Mouse (Mus musculus) kidney, postnatal 4 days (tissue): ENCODE data around the gene Prss53.

Experiments used
- DNase-seq, 2 experiments: peaks; one replicate each; pipeline ENCODE4 v3.0.0; 2021; ENCODE audit warnings: mixed read lengths in 2 of 2

Prss53 gene

DNA sequence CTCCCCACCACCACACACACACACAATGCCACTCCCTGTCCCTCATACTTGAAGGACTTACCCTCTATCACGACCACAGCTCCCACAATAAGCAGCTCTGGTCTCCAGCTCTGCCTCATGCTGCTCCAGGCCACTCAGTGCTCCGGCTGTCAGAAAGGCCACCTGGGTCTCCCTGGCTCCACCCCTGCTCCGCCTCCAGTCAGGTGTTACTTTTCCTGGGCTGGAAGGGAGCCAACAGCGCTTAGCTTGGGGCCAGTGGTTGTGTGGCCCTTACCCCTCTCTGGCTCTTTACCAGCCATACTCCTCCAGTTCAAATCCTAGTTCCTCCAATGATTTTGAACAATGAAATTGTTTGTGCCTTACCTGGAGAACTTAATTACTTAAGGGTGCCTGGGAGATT is at the start of gene Prss53:
Gene Prss53 (minus strand): TSS at position 173 of the 400 bp plus-strand sequence.
- DNase-seq: peak; percentile 68 to 79

DNA sequence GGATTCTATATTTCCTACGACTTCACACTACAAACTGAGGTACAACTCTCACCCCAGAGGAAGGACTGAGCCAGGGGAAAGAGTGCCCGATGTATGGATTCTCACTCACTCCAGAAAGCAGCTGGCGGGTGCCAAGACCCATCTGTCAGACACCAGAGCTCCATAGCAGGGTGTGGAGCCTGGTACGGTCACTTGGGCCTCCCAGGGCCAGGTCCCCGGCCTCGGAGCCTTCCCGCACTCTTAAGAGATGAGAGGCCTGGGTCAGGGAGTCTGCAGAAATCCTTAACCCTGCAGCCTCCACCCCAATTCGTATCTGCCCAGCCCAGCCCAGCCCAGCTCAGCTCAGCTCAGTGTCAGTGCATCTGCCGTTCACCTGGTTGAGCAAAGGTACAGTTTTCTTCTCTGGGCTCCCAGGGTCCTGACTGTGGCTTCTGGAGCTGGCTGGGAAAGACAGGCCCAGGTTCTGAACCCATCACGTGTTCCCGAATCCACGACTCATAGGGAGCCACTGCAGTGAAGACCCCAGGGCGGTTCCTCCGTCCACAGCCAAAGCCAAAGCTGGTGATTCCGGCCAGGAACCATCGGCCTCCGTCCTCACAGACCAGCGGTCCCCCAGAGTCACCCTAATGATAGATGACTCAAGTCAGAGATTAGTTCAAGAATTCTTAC is 45.6 kb upstream of the Prss53 start:
- DNase-seq: no peak

- DNase-seq: no peak
Measured at GRCm38 (mm10) chr7:127935748-127936159, 45.0 kb upstream of the Prss53 start.

DNA sequence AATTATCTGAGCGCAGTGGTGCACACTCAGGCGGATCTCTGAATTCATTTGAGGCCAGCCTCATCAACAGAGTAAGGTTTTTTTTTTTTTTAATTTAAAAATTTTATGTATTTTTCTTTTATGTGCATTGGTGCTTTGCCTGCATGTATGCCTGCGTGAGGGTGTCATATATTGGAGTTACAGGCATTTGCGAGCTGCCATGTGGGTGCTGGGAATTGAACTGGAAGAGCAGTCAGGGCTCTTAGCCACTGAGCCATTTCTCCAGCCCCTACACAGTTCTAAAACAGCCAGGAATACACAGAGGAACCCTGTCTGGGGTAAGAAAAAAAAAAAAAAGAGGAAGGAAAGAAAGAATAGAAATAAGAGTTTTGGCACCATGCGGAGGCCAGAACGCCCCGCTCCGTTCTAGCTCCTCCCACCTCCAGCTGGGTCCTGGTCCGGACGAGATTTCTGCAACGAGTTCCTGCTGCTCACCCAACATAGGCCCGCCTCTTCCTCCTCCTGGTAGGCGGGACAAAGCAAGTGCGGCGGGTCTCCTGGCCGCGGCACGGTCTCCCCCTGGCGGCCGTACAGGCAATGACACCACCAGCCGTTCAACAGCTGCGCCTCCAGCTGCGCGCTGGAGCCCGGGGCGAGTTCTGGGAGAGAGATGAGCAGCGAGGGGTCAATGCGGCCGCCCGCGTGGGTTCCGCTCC is 44.4 kb upstream of the Prss53 start:
- DNase-seq: peak; percentile 97

GRCm38 (mm10) chr7:127934075-127934474 is 43.3 kb upstream of the Prss53 start:
- DNase-seq: no peak

- DNase-seq: peak in 1 of 2 experiments; percentile 56
Measured at GRCm38 (mm10) chr7:127932273-127933031, 41.7 kb upstream of the Prss53 start.

DNA sequence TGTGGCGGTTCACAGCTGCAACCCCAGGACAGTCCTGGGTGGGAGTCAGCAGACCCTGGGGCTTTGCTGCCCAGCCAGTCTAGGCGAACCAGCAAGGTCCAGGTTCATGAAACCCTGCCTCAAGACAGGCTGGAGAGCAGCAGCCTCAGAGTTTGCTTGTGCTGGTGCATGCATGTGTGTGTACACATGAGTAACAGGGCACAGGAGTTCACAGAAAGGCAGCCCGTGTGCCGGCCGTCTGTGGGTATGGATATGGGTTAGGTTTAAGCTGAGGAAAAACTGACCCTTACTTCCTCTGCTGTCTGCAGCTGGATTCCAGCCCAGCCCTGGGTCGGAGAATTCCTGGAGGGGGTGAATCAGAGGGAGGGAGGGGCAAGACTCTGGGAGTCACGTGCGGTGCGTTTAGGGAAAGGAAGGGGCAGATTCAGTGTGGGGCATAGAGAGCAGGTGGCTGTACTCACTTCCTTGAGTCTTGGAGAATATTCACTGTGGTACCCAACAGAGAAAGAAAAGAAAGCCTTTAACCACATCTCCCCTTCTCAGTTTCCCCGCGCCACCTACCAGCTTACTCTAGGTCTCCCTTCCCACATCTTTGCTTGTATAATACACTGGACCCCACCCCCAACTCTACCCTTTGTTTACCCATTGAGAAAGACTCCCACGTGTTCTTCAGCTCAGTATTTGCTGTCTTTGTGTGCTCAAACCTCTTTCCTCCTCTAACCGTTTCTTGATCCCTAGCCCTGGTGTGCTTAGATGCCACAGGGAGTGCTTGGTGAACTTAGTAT is 40.8 kb upstream of the Prss53 start:
- DNase-seq: peak; percentile 74 to 81

GRCm38 (mm10) chr7:127930636-127931035 is 39.9 kb upstream of the Prss53 start:
- DNase-seq: no peak

- peak; percentile 77 to 87 for DNase-seq
Measured at GRCm38 (mm10) chr7:127929923-127930322, 39.2 kb upstream of the Prss53 start, which contains the start of gene Prss8. Gene Prss8, minus strand, starts transcription at chr7:127930104.

DNA sequence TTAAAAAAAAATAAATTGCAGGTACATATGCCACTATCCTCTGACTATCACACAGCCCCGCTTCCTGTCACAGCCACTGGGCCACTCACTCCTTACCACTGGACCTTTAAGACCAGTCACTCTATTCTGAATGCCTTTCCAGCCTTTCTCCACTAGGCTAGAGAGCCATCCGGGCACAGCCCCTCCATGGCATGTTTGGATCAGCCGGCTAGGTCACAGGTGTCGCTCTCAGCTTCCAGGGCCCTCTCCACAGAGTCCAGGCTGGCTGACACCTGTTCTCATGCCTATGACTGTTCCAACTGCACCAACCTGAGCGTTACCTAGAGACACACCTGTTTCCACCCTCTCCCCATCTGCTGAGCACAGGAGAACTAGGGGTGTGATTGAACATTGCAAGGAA is 37.8 kb upstream of the Prss53 start:
- DNase-seq: peak; percentile 47 to 72

DNA sequence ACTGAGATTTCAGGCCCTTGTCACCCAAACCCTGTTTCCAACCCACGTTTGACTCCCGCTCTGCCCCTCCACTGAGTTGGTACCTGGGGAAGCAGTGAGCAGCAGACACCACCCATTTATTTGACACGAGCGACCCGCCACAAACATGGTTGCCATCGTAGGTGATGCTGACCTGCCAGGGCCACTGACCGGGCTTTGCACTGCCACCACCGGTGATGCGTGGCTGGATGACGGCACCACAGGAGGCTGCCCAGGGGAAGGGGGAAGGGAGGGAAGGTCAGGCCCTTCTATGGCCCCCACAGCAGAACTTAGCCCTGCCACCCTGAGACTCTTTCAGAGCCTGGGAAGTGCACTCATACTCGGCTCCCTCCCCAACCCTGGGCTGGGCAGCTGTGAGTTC is 37.0 kb upstream of the Prss53 start:
- no peak for DNase-seq

GRCm38 (mm10) chr7:127926846-127927245 is 36.1 kb upstream of the Prss53 start:
- DNase-seq: no peak

DNA sequence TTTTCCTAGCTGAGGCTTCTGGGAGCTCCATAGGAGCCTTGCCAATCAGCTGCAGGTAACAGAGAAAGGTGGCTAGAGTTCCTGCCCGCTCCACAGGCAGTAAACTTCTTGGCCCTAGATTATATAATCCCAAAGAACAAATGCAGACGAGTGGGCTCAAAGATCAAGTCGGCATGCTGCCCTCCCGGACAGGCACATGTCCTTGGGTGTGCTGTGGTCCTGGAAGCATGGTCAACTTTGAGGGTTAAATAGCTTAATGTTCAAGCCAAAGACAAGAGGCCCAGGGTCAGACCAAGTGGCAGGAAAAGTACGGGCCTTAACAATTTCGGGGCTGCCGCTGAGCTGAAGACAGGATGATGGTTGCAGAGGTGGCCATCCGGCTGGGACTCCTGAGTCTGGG is 35.3 kb upstream of the Prss53 start:
- DNase-seq: peak in 1 of 2 experiments; percentile 57

- DNase-seq: peak; percentile 80 to 88
Measured at GRCm38 (mm10) chr7:127925252-127925651, 34.5 kb upstream of the Prss53 start.

DNA sequence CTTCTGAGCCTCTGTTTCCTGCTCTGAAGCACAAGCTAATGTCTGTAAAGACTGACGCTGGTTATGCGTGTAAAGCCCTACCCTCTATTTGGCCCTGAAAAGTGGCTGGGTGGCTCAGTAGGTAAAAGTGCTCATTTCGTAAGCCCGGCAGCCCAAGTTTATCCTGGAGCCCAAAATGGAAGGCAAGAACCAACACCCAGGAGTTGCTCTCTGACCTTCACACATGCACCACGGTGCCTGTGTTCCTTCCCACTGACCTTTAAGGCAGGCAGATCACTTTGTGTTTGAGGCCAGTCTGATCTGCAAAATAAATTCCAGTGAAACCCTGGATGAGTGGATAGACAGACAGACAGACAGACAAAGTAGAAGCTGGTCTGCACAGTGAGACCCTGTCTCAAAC is 32.9 kb upstream of the Prss53 start:
- no peak for DNase-seq

DNA sequence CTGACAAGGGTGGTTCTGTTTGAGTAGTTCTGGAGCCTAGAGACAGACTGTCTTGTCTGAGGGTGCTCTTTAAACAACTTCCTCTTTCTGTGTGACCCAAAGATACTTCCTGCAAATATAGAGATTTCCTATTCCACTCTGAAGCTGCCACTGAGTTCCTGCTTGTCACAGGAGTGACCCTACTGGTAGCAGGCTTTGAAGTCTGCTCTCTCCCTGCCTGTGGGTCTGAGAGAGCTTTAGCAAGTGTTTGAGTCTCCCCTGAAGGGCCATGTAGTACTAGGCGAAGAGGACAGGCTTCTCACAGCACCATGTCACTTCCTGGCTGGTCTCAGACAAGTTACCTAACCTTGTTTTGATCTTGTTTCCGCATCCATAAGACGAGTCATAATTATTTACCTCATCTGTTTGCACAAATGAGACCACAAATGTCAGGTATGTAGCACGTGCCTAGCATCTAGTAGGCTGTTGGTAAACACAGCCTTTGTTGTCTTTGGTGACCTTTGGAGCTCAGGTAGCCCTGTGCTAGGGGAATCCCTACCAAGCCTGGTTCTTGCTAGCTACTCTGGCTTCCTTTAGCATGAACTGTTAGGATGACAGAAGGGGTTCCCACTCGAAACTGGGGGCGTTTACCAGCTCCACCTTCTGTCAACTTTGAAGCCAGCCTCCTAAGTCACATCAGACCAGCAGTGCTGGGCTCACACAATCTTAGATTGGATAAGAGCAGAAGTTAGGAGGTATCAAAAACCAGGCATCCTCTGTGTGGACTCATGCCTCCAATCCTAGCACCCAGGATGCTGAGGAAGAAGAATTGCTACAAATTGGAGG is 31.9 kb upstream of the Prss53 start:
- DNase-seq: no peak

DNA sequence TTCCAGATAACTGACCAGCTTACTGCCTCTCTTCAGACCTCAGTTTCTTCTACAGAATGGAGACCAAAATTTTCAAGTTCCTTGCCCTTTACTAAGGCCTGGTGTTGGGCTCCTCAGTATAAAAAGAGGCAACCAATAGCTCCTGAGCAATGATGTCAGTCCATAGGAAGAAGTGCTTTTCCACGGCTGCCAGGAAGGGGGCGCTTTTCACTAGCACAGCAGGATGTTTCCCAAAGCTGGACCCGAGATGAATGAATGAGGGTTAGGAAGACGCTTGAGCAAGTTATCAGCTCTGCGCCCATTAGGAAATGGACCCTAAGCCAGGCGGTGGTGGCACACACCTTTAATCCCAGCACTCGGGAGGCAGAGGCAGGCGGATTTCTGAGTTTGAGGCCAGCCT is 30.7 kb upstream of the Prss53 start:
- DNase-seq: peak; percentile 62 to 75

DNA sequence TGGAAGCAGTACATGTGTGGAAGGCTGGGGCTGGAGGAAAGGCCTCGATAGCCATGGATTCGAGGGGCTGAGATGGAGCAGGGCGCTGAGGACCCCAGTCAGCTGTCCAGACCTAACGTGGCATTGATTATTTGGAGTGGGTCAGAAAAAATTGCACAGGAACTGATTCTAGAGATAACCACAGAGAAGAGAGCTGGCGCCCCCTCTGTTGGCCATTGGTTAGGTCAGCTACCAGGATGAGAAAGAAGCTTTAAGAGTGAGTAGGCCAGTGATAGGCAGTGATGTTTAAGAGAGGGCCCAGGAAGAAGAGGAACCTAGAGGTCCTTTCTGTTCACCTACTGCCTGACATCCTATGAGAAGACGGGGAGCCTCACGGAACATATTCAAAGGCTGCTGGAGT is 28.5 kb upstream of the Prss53 start:
- peak; percentile 65 to 72 for DNase-seq

GRCm38 (mm10) chr7:127918203-127918602 is 27.4 kb upstream of the Prss53 start:
- DNase-seq: peak; percentile 76 to 81

DNA sequence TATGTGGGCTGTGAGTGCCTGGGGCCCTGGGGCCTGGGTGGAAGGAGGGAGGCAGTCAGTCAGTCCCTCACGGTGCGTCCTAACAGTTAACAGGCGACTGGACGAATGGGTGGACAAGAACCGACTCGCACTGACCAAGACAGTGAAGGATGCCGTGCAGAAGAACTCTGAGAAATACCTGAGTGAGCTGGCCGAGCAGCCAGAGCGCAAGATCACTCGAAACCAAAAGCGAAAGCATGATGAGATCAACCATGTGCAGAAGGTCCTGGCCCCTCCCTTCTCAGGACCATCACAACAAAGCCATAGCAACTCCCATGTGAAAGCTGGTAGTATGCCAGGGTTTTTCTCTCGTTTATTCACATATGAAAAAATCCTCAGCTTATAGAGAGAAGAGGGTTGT is 24.5 kb upstream of the Prss53 start:
- no peak for DNase-seq

DNA sequence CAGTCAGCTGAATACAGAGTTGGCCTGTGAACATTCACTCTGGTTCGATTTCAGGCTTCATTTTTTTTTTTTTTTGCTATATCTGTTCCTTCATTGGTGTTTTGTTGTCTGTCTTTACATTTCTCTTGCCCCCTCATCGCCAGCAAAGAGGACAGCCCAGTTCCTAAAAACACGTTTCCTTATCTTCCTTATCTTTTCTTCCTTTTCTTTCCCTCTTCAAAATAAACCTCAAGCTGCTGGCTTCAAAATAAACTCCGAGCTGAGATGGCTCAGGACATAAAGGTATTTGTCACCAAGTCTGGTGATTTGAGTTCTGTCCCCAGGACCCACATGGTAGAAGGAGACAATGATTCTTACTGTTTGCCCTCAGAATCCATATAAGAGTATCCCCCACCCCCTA is 22.2 kb upstream of the Prss53 start:
- DNase-seq: no peak
